Mouse (Mus musculus) CH12.LX (cell line): ENCODE data around the gene Phyhd1.

Experiments
- BHLHE40 ChIP-seq: IDR thresholded peaks from 2 replicates; pipeline ENCODE4 v1.6.1; 2011; ENCODE audit warnings: mild to moderate bottlenecking, low read depth, low read length, improper control_type of control experiment
- CTCF ChIP-seq, 2 experiments: IDR thresholded peaks in 1 of 2; conservative IDR thresholded peaks in 1 of 2; 2 replicates each; pipeline ENCODE4 v1.5.1; 2011 to 2012; ENCODE audit warnings: low read depth in 2 of 2, low read length in 2 of 2, improper control_type of control experiment in 1 of 2, inconsistent platforms in 1 of 2, mild to moderate bottlenecking in 1 of 2, moderate library complexity in 1 of 2
- IRF4 ChIP-seq: IDR thresholded peaks from 2 replicates; pipeline ENCODE4 v1.6.1; 2014; ENCODE audit warnings: low read depth, mild to moderate bottlenecking, inconsistent platforms, low read length, improper control_type of control experiment
- MAX ChIP-seq: IDR thresholded peaks from 2 replicates; pipeline ENCODE4 v1.6.1; 2011; ENCODE audit warnings: low read length, improper control_type of control experiment
- MAZ ChIP-seq: IDR thresholded peaks from 2 replicates; pipeline ENCODE4 v1.6.1; 2012; ENCODE audit warnings: low read depth, mild to moderate bottlenecking, inconsistent platforms, low read length, improper control_type of control experiment, moderate library complexity
- POLR2A ChIP-seq: IDR thresholded peaks from 2 replicates; pipeline ENCODE4 v1.6.1; 2011; ENCODE audit warnings: low read depth, mild to moderate bottlenecking, improper control_type of control experiment, low read length
- RCOR1 ChIP-seq: conservative IDR thresholded peaks from 2 replicates; pipeline ENCODE4 v1.6.1; 2012; ENCODE audit warnings: low read depth, mild to moderate bottlenecking, inconsistent platforms, low read length, improper control_type of control experiment
- TCF12 ChIP-seq: IDR thresholded peaks from 2 replicates; pipeline ENCODE4 v1.6.1; 2014; ENCODE audit warnings: low read depth, mild to moderate bottlenecking, inconsistent platforms, low read length, improper control_type of control experiment
- USF1 ChIP-seq: IDR thresholded peaks from 2 replicates; pipeline ENCODE4 v1.6.1; 2014; ENCODE audit warnings: low read depth, mild to moderate bottlenecking, inconsistent platforms, low read length, improper control_type of control experiment
- ZC3H11A ChIP-seq: IDR thresholded peaks from 2 replicates; pipeline ENCODE4 v1.6.1; 2012; ENCODE audit warnings: low read depth, mild to moderate bottlenecking, inconsistent platforms, low read length, improper control_type of control experiment
- ZMIZ1 ChIP-seq: IDR thresholded peaks from 2 replicates; pipeline ENCODE4 v1.6.1; 2012; ENCODE audit warnings: low read depth, mild to moderate bottlenecking, inconsistent platforms, low read length, improper control_type of control experiment

DNA sequence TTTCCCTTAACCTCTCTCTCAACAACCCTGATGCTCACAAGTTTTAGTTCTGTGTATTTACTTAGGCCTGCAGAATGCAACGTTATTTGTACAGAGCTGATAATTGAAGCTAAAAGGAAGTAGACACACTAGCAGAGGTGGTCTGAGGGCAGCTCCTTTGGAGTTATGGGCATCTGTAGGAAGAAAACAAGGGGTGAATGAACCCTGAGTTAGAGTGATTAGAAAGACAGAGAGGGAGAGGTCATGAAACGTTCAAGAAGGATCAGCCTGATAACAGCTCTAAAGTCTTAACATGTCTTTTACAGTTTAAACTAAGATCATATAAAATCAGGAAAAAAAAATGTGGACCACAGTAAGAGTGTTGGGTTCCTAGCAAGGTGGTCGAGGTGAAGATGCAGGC lies 43.3 kb downstream of the Phyhd1 start:
- no peak for TF ChIP-seq POLR2A
- no peak for TF ChIP-seq CTCF (conservative IDR thresholded peaks at IDR 0.05 in 1 of 2, IDR thresholded peaks at IDR 0.05 in 1 of 2; ENCODE audit: low read depth in 2 of 2, low read length in 2 of 2)
- no peak for TF ChIP-seq ZMIZ1
- no peak for TF ChIP-seq RCOR1
- TF ChIP-seq IRF4, result no peak
- TF ChIP-seq USF1, result no peak
- TF ChIP-seq MAX, result no peak
- TF ChIP-seq BHLHE40, result no peak
- TF ChIP-seq TCF12, result no peak
- no peak for TF ChIP-seq MAZ
- TF ChIP-seq ZC3H11A, result no peak
